In the genomic region with DNA sequence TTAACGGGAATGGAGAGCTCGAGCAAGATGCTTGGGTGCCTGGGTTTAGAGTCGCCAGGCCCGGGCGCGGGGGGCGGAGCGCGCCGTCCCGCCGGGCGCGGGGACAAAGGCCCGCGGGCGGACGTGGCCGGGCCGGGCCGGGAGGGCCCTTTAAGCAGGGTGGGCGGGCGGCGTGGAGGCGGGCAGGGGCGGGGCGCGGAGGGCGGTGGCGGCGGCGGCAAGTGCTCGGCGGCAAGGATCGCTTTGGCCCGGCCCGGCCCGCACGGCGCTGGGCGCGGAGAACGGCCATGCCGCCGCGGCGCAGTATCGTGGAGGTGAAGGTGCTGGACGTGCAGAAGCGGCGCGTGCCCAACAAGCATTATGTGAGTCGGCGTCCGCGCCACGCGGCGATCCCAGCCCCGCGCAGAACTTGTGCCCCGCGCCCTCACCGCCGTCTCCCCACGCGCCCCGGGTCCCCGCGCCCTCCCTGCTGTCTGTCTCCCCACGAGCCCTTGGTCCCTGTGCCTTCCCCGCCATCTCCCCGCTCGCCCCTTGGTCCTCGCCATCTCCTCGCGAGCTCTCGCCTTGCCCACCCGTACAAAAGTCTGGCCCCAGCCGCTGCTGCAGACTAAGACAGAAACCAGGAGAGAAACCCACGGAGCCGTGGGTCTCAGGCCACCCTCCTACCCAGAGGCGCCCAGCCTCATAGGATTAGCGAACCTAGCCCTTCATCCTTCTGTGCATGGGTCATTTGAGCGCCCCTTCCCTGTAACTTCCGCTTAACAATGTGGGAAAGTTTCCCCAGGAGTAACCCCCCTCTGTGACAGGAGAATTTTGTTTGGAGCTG, we compare ENCODE assay signal across 1 mouse cellular context.
TF ChIP-seq lines count a peak whose summit lies in the region.

A gene (plus strand): TSS at position 214 of the 826 bp plus-strand sequence.

TF ChIP-seq in MEL, 35 proteins besides CTCF, POLR2A, EP300 and RAD21 (continued from another document):
- 0 out of 2 replicates have a peak, but pooled peaks have one; percentile 12 for TF ChIP-seq HCFC1 (IDR thresholded peaks at IDR 0.05; ENCODE audit: low read depth, low read length)
- TF ChIP-seq TAL1 (IDR thresholded peaks at IDR 0.05; ENCODE audit: low read length) = no peak
- TF ChIP-seq MAX (IDR thresholded peaks at IDR 0.05; ENCODE audit: low read length) = peak; percentile 21; the same call in 1 of the 2 replicates
- TF ChIP-seq SIN3A (IDR thresholded peaks at IDR 0.05; ENCODE audit: low read length) = no peak
- TF ChIP-seq RCOR1 (IDR thresholded peaks at IDR 0.05; ENCODE audit: low read depth, low read length) = no peak
- no peak for TF ChIP-seq UBTF (IDR thresholded peaks at IDR 0.05; ENCODE audit: borderline replicate concordance, insufficient read depth, low read depth, low read length)
- no peak for TF ChIP-seq ETS1 (IDR thresholded peaks at IDR 0.05; ENCODE audit: low read depth, low read length)
- TF ChIP-seq MXI1 (IDR thresholded peaks at IDR 0.05; ENCODE audit: low read depth, low read length) = no peak; the same call in none of the 2 replicates
TF ChIP-seq in MEL: peak in this region for 6.
